In genomic region chr2:181952747-181953680, GRCm38 (mm10) we compare ENCODE assay signal across 1 mouse cellular context.
A peak's percentile ranks its signal among the peaks of the same experiment; 100 is the strongest.
TF ChIP-seq lines count a peak whose summit lies in the region.

No protein-coding gene starts in this region.

TF ChIP-seq in CH12.LX, 34 proteins besides CTCF, POLR2A, EP300 and RAD21 (continued from another document):
- peak; percentile 68 for TF ChIP-seq MAX (IDR thresholded peaks at IDR 0.05; ENCODE audit: low read length)
- 0 out of 2 replicates have a peak, but pooled peaks have one; percentile 21 for TF ChIP-seq ELF1 (IDR thresholded peaks at IDR 0.05; ENCODE audit: low read depth, low read length)
- peak; percentile 99 for TF ChIP-seq E2F4 (IDR thresholded peaks at IDR 0.05; ENCODE audit: insufficient replicate concordance, low read depth, low read length)
